Mouse (Mus musculus) heart, postnatal 10 days (tissue): ENCODE data around the gene Sgta. TPM values are rescaled to one million over a fixed set of nuclear protein-coding genes. Genes with fewer than 3 reads are reported as not detected.
"Not testable (repeated sequence)": the region's sequence is repeated elsewhere in the genome, so short reads cannot be mapped to it uniquely, and the experiment has no call there.

Experiments used
- DNase-seq, 2 experiments: peaks; one replicate each; pipeline ENCODE4 v3.0.0; 2021
- intact Hi-C: fragments of 180-260 bp; cut with DNase I; formaldehyde crosslinking; loops from one replicate; pipeline ENCODE4 v1.15.1; 2025
- total RNA-seq, 2 experiments: library from RNA; stranded (reverse); gene quantifications; 2 replicates each; pipeline ENCODE4 v1.2.3; 2021

Sgta gene
- total RNA-seq, 2 experiments from 2014 or later, result 103 to 106 TPM

- intact Hi-C loops, result no loop called here
- DNase-seq, result no peak
Measured at GRCm38 (mm10) chr10:81062710-81063109, 2.7 kb upstream of the Sgta start.

GRCm38 (mm10) chr10:81058896-81059295, 1.1 kb downstream of the Sgta start:
- DNase-seq, result no peak
- intact Hi-C loops, result no loop called here

DNA sequence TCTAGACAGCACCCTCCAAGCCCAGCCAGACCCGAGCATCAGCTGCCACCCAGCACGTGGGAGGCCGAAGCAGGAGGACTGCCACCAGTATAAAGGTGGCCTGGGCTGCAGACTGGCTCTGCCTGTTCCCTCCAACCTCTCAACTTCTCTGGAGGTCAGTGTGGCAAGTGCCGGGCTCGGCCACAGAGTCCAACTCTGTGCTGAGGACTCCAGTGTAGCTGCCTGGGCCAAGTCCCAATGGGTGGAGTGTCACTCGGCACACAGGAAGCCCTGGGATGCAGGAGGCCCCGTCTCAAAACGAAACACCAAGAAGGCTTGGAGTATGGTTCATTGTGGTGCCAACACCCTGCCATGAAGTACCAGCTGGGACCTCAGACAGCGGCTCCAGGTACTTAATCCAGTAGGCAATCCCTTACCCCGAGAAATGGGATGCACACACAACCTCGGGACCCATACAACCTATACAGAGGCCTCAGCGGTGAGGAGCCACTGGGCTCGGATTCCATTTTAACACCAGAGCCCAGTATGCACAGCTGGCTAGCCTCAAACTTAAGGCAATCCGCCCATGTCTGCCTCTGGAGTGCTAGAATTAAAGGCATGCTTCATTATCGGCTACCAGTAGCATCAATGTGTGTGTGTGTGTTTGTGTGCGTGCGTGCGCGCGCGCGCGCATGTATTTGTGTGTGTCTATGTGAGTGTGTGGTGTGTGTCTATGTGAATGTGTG, 2.4 kb downstream of the Sgta start:
- peak; percentile 55 to 63 for DNase-seq
- intact Hi-C loops, result no loop called here

DNA sequence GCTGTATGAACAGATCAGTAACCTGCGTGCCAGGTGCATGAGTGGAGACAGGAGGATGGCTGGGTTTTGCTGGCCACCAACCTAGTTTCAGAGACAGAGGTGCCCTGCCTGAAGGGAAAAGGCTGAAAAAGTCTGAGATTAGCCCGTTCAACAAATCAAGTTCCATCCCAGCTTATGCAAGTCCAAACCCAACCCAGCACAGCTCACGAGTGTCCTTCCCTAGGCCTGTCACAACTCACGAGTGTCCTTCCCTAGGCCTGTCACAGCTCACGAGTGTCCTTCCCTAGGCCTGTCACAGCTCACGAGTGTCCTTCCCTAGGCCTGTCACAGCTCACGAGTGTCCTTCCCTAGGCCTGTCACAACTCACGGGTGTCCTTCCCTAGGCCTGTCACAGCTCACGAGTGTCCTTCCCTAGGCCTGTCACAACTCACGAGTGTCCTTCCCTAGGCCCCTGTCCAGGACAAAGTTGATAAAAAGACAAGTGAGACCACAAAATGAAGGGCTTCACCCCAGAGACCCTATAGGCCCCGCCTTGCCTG, 4.1 kb downstream of the Sgta start:
- DNase-seq, intact Hi-C loops: not testable (repeated sequence)

DNA sequence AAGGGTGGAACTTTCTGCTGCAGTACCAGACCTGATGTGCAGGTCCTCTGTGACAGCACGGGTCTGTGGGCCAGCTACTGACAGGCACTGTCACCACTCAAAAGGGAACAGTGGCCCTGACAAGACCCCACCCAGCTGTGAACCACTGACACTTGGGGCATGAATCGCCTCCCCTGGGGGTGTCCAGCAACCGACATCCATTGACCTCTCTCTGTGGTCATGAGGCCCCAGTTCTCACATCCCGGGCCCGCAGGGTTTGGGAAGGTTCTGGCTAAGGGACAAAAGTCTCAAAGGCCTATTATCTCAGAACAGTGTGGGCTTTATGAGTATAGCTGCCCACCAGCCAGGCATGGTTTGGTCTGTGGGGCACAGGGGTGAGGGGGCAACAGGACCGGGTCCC, 4.8 kb downstream of the Sgta start:
- intact Hi-C loops, result no loop called here
- no peak for DNase-seq

DNA sequence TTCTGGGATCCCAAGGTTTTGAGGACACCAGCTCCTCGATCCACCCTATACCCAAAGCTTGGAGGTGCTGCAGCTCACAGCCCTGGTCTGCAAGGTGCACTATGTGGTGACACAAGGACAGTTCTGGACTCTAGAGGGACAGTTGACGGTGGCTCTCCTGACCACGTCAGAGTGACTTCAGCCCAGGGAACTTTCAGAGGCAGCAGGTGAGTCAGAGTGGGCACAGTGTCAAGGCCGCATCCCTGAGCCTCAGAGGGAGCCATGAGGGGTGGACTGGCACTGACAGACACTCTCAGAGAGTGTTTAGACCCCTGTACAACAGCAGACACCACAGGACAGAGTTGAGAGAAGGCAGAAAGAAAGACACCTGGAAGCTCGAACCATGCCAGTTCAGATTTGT, 7.4 kb downstream of the Sgta start:
- intact Hi-C loops, result no loop called here

GRCm38 (mm10) chr10:81051133-81051532, 8.8 kb downstream of the Sgta start:
- DNase-seq, result no peak
- intact Hi-C loops, result no loop called here

More for the DNA sequence above, 7.4 kb downstream of the Sgta start:
- DNase-seq, result no peak

DNA sequence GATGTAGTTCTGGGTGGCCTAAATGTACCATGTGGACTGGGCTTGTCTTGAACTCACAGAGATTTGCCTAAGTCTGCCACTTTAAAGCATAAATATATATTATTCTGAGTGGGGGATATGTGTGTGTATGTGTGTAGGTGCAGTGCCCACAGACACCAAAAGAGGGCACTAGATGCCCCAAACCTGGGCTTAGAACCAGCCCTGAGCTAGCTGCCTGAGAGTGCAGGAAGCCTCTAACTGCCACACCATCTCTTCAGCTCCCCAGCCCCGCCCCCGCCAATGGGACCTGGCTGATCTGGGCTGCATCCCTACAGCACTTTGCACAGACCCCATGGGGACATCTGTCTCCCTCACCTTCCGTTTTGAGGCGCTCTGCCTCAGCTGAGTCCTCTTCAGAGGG, 9.3 kb downstream of the Sgta start:
- no peak for DNase-seq
- intact Hi-C loops, result no loop called here

GRCm38 (mm10) chr10:81045246-81045645, 14.7 kb downstream of the Sgta start:
- intact Hi-C loops, DNase-seq: not testable (repeated sequence)

GRCm38 (mm10) chr10:81041458-81042175, 18.4 kb downstream of the Sgta start:
- peak; percentile 72 to 83 for DNase-seq
- intact Hi-C loops, result loop anchor here (1.0 to 2.0 kb wide), 2 partner anchors 25 to 41 kb away; no protein-coding TSS in a partner anchor

DNA sequence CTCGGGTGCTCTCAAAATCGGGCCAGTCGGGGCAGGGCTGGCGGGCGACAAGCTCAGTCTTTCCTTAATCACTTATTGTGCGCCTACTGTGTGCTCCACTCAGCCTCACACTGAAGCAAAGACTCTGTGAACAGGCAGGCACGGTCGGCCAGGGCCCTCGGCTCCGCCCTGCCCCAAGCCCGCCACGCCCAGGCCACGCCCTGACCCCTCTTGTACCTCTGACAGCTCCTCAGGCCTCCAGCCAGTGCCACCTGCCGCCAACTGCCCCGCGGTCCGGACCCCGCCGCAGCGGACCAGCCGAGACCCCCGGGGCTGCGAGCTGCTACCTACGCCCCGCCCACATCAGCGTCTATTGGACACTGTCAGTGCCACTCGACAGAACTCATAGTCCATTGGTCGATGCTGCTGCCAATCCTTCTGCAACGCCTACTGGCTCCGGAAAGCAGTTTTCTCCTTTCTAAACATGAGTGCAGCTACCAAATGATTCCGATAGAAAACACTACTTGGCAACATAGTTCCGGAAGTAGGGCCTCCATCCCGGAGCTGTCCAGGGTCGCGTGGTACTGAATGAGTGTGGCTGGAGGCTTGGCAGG, 22.9 kb downstream of the Sgta start, which contains the start of gene Slc39a3:
Gene Slc39a3 (minus strand): TSS at position 439 of the 593 bp plus-strand sequence.
- intact Hi-C loops, result no loop called here
- peak; percentile 99 to 100 for DNase-seq

GRCm38 (mm10) chr10:81036251-81036650, 23.7 kb downstream of the Sgta start:
- DNase-seq, result peak in 1 of 2 experiments; percentile 30
- intact Hi-C loops, result no loop called here

DNA sequence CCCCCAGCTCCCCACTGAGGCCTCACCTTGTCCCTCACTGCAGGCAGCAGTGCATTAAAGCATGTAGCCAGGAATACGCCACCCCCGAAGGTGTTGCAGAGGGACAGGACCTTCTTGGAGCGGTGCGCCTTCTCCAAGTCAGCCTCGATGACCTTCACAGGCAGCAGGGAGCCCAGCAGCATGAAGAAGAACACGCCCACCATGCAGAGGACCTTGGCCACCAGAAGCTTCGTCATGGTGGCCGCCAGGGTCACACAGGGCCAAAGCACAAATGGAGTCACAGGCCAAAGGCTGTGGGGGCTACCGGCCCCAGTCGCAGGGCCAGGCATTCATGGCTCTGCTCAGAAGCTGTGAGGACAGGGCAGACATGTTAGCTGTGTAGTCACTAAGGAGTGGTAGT, 26.4 kb downstream of the Sgta start:
- DNase-seq, result no peak
- intact Hi-C loops, result no loop called here

- intact Hi-C loops, result no loop called here
- no peak for DNase-seq
Measured at GRCm38 (mm10) chr10:81029031-81029430, 30.9 kb downstream of the Sgta start.

GRCm38 (mm10) chr10:81028219-81028618, 31.8 kb downstream of the Sgta start:
- intact Hi-C loops, result no loop called here
- DNase-seq, result no peak

DNA sequence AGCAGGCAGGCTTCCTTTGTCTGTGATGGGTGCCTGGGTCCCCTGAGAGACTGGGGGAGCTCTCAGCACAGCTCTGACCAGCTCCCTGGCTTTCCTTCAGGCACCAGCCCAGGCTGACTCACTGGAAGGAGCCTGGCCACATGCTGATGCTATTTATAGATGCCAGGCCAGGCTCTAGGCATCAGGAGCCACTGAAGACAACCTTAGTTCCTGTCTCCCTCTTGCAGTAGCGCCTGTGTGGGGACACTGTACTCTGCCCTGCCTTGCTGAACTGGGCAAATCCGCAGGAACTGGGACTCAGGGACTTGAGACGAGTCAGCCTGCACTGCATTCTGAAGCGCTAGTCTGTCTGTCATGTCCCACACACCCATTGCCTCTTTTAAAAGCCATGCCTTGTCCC, 32.6 kb downstream of the Sgta start:
- peak; percentile 39 to 59 for DNase-seq
- intact Hi-C loops, result no loop called here

DNA sequence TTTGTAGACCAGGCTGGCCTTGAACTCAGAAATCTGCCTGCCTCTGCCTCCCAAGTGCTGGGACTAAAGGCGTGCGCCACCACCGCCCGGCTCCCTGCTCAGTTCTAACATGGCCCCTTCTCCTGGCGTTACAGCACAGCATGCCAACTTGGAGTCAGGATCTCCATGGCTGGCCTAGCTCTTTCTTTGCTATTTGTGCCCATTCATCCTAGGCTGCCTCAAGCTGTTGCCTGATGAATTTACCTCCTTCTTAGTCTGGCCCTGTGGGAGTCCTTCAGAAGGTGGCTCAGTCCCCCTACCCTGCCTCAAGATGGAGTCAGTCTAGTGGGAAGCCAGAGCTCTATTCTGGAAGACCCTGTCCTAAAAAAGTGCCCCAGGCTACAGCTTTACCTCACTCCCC, 33.1 kb downstream of the Sgta start:
- no peak for DNase-seq
- intact Hi-C loops, result no loop called here

GRCm38 (mm10) chr10:81025639-81026275, 34.2 kb downstream of the Sgta start, which contains the start of gene Diras1:
TSS of gene Diras1 (minus strand) at chr10:81025662.
- no peak for DNase-seq

GRCm38 (mm10) chr10:81025047-81025621, 34.8 kb downstream of the Sgta start:
- peak in 1 of 2 experiments; percentile 27 for DNase-seq
- intact Hi-C loops, result no loop called here

More at GRCm38 (mm10) chr10:81025639-81026275, 34.2 kb downstream of the Sgta start, which contains the start of gene Diras1:
- intact Hi-C loops, result no loop called here

DNA sequence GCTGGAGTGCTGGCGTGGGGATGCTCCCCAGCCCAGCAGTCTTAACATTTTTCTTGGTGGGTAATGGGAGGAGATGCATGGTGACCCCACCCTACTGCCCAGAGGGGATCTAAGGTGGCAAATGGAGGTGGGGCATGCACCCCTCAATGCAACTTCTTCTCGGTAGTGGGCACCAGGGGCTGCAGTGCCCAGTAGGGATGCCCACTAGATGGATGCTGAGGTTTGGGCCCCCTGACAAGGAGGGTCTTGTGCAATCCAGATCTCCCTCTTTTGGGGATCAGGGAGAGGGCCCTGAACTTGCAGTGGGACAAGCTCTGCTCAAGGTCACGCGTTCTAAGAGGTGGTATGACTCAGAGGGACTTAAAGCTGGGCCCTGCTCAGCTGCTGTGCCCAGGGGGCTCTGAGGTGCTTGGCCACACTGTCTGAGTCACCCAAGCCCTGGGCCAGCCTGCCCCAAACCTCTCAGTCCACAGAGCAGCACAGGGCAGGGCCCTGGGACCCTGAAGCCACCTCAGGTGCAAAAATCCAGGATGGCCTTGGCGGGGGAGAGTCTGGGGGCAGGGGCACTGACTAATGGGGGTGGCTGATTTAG, 35.5 kb downstream of the Sgta start:
- intact Hi-C loops, result no loop called here
- DNase-seq, result no peak
